Mouse (Mus musculus) lung, adult 2 months (tissue): ENCODE data around the gene Spaca9.

Experiments
- CTCF ChIP-seq: fragments of 200-500 bp; IDR thresholded peaks from 2 replicates; pipeline ENCODE4 v1.5.1; 2011; ENCODE audit warnings: mild to moderate bottlenecking, low read length, control low read depth; ENCODE audit not compliant: insufficient read depth
- POLR2A ChIP-seq: fragments of 200-500 bp; IDR thresholded peaks from 2 replicates; pipeline ENCODE4 v1.6.1; 2011; ENCODE audit warnings: low read depth, mild to moderate bottlenecking, control low read depth, low read length, borderline replicate concordance; ENCODE audit errors: extremely low read depth

- TF ChIP-seq CTCF: no peak
- no peak for TF ChIP-seq POLR2A
Measured at GRCm38 (mm10) chr2:28727786-28728404, 28.4 kb upstream of the Spaca9 start.
